Mouse (Mus musculus) heart, adult 11 months (tissue): ENCODE results near the gene Ubr1.

Source experiments
- DNase-seq: peaks from one replicate; pipeline ENCODE4 v3.0.0; 2022

Ubr1 gene

GRCm38 (mm10) chr2:120850424-120851082 is 120.0 kb downstream of the Ubr1 start, which contains the start of gene Ttbk2:
TSS of gene Ttbk2 (minus strand) at chr2:120850604.
- peak; percentile 100 for DNase-seq

GRCm38 (mm10) chr2:120849449-120850423 is 120.8 kb downstream of the Ubr1 start, which contains the start of gene Cdan1:
TSS of gene Cdan1 (minus strand) at chr2:120850128.
- peak; percentile 89 for DNase-seq

- no peak for DNase-seq
Measured at GRCm38 (mm10) chr2:120845280-120845679, 125.2 kb downstream of the Ubr1 start.

GRCm38 (mm10) chr2:120843990-120844389 is 126.5 kb downstream of the Ubr1 start:
- no peak for DNase-seq

- DNase-seq, result no peak
Measured at GRCm38 (mm10) chr2:120841211-120841610, 129.3 kb downstream of the Ubr1 start.

GRCm38 (mm10) chr2:120835167-120835566 is 135.3 kb downstream of the Ubr1 start:
- no peak for DNase-seq

GRCm38 (mm10) chr2:120826936-120827638 is 143.4 kb downstream of the Ubr1 start:
- no peak for DNase-seq
